Mouse (Mus musculus) thymus, postnatal 10 days (tissue): ENCODE results near the gene Asic4.

Experiments
- DNase-seq, 2 experiments: peaks; one replicate each; pipeline ENCODE4 v3.0.0; 2021; ENCODE audit warnings: low spot score in 2 of 2

Gene Asic4

GRCm38 (mm10) chr1:75450314-75451005 lies at the start of gene Asic4:
Gene Asic4, plus strand, starts transcription at chr1:75450436.
- DNase-seq: no peak

GRCm38 (mm10) chr1:75400493-75401115 lies 49.6 kb upstream of the Asic4 start:
- DNase-seq: no peak

- no peak for DNase-seq
Observed at GRCm38 (mm10) chr1:75405547-75405946, 44.7 kb upstream of the Asic4 start.

DNA sequence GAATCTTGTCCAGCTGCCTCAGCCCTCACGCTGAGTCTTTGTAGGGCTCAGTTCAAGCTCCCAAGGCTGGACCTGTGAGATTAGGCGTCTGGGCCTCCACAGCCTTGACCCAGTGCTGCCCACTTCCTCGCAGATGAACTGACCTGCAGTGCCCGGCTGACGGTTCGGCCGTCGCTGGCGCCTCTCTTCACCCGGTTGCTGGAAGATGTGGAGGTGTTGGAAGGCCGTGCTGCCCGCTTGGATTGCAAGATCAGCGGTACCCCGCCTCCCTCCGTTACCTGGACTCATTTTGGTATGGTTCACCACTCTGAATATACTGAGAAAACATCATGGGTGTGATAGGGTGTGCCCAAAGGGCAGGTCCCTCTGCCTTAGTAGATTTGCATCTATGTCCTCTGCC lies 44.1 kb upstream of the Asic4 start:
- no peak for DNase-seq

GRCm38 (mm10) chr1:75407056-75407455 lies 43.2 kb upstream of the Asic4 start:
- DNase-seq: no peak

- DNase-seq: no peak
Observed at GRCm38 (mm10) chr1:75408210-75408609, 42.0 kb upstream of the Asic4 start.

- no peak for DNase-seq
Observed at GRCm38 (mm10) chr1:75409950-75410349, 40.3 kb upstream of the Asic4 start.

DNA sequence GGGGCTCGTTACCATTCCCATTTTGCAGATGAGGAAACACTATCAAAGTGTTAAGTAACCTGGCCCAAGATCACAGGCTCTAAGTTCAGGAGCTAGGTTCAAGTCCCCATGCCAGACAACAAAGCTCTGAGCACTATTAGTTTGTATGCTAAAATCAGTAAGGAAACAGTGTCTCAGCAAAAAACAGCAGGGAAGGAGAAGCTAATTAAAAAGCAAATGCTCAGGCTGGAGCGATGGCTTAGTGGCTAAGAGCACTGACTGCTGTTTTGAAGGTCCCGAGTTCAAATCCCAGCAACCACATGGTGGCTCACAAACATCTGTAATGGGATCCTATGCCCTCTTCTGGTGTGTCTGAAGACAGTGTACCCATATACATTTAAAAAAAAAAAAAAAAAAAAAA lies 38.0 kb upstream of the Asic4 start:
- no peak for DNase-seq

DNA sequence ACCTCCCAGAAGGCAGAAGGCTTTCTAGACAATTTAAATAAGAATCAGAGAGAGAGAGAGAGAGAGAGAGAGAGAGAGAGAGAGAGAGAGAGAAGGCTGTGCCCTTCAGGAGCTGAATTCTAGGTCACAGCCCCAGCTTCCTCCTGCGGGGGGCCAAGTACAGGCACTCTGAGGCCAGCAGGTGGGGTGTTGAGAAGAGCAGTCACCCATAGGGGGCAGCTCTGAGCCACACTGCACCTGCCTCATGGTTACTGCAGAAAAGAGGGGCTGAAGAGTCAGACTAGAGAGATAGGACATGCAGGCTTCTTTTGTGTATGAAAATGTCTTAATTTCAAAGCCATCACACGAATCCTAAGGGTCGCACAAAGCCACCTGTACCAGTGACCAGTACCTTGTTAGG lies 36.5 kb upstream of the Asic4 start:
- DNase-seq: peak; percentile 50 to 73

DNA sequence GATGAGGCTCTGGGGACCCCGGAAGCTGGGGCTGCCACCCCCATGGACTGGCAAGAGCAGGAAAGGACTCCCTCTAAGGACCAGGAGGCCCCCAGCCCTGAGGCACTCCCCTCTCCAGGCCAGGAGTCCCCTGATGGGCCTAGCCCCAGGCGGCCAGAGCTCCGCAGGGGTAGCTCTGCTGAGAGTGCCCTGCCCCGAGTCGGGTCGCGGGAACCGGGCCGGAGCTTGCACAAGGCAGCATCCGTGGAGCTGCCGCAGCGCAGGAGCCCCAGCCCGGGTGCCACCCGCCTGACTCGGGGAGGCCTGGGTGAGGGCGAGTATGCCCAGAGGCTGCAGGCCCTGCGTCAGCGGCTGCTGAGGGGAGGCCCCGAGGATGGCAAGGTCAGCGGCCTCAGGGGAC lies 28.4 kb upstream of the Asic4 start:
- no peak for DNase-seq

GRCm38 (mm10) chr1:75422216-75422822 lies 27.9 kb upstream of the Asic4 start:
- no peak for DNase-seq

DNA sequence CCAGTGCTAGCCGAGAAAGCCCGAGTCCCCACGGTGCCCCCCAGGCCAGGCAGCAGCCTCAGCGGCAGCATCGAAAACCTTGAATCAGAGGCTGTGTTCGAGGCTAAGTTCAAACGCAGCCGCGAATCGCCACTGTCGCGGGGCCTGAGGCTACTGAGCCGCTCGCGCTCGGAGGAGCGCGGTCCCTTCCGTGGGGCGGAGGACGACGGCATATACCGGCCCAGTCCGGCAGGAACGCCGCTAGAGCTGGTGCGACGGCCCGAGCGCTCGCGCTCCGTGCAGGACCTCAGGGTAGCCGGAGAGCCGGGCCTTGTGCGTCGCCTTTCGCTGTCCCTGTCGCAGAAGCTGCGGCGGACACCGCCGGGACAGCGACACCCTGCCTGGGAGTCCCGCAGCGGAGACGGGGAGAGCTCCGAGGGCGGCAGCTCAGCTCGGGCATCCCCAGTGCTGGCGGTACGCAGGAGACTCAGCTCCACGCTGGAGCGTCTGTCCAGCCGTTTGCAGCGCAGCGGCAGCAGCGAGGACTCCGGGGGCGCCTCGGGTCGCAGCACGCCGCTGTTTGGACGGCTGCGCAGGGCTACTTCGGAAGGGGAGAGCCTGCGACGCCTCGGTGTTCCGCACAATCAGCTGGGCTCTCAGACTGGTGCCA lies 27.3 kb upstream of the Asic4 start:
- no peak for DNase-seq

- DNase-seq: no peak
Observed at GRCm38 (mm10) chr1:75423780-75424390, 26.4 kb upstream of the Asic4 start.

GRCm38 (mm10) chr1:75425796-75426471 lies 24.3 kb upstream of the Asic4 start:
- no peak for DNase-seq

GRCm38 (mm10) chr1:75435475-75436328 lies 14.5 kb upstream of the Asic4 start, which contains the start of gene Gmppa:
Gene Gmppa, plus strand, starts transcription at chr1:75435930.
- DNase-seq: peak; percentile 49 to 70

DNA sequence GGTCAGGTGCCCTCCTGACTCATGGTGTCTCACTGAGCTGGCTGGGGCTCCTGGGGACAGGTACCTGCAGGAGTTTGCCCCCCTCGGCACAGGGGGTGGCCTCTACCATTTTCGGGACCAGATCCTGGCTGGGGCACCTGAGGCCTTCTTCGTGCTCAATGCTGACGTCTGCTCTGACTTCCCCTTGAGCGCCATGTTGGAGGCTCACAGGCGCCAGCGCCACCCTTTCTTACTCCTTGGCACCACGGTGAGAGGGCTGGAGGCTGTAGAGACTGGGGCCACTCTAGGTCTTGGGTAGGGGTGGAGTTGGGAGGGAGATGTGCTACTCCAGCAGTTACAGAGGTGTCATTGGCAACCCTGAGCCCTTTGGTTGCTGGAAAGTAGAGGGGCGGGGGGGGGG lies 11.5 kb upstream of the Asic4 start:
- DNase-seq: no peak

- DNase-seq: no peak
Observed at GRCm38 (mm10) chr1:75440661-75441060, 9.6 kb upstream of the Asic4 start.

DNA sequence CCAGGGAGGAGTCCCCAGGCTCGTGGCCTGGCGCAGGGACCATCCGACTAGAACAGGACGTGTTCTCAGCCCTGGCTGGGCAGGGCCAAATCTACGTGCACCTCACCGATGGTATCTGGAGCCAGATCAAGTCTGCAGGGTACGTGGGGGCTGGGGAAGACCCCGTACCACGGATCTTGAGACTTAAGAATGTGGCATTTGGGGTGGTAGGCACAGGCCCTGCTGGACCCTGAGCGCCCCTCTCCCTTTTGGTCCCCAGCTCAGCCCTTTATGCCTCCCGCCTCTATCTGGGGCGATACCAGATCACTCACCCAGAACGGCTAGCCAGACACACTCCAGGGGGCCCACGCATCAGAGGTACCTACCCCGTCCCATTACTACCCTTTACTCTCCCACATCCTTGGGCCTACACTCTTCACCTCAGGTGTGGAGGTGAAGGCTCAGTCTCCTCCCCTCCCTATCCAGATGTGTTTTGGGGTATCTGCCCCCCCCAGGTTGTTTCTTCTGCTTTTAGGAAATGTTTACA lies 8.7 kb upstream of the Asic4 start:
- no peak for DNase-seq

- DNase-seq: no peak
Observed at GRCm38 (mm10) chr1:75442171-75442570, 8.1 kb upstream of the Asic4 start.

- DNase-seq: no peak
Observed at GRCm38 (mm10) chr1:75442811-75443210, 7.4 kb upstream of the Asic4 start.
